ENCODE assay signal across 8 mouse cellular contexts in the genomic region with DNA sequence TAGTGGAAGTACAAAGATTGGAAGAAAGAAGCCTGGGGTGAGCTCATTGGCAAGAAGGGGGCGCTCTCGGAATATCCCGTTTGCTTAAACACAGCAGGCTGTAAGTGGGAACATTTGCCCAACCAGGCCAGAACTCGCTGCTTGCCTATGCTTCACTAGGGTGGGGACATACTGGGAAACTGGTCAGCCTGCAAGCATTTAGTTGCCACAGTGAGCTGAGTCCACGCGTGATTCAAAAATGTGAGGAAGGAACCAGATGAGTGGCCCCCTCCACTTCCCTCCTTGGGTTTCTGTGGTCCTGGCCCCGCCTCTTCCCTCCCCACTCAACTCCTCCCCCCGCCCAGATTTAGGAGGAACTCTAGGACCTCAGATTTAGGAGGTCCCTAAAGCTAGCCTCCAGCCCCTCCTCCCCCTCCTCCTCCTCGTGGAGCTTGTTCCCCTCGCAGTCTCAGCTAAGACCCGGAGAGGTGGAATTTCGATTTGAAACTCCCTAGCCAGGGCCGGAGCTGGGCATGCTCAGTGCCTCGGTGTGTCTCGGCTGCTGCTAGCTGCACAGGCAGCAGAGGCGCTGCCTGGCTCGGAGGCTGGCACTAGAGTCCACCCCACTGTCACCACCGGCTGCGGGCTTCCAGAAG. TPM values are rescaled to one million over a fixed set of nuclear protein-coding genes. Genes with fewer than 3 reads are reported as not detected.
DNase-seq lines count a peak whose midpoint lies in the region; ATAC-seq and TF ChIP-seq lines count a peak whose summit lies in the region.

TSS of gene Ptprr (plus strand) at position 369 of the 635 bp plus-strand sequence.

- H3K27me3 ChIP-seq in intestine, postnatal 0 days (replicated peaks; ENCODE audit: control insufficient read depth, insufficient read depth, low read length): no peaks in the 10 kb centered on the region; the same call in 1 of the 2 replicates

- TF ChIP-seq CTCF in intestine, postnatal 0 days (IDR thresholded peaks at IDR 0.05; ENCODE audit: low read depth): peak; percentile 61

- WGBS in intestine, postnatal 0 days: under 1% methylated on average over 19 of the region's 19 CpGs

- H3K9ac ChIP-seq in intestine, postnatal 0 days (ENCODE audit: low read depth, low read length): no peak within 1 kb of the TSS

- intact Hi-C loops in left cerebral cortex, postnatal 10 days (cut with DNase I): loop anchor here (5.0 kb wide), 1 partner anchor 179 kb away; no protein-coding TSS in a partner anchor

- no peaks in the 10 kb centered on the region for H3K9me3 ChIP-seq in intestine, postnatal 0 days (ENCODE audit: control insufficient read depth)

- peak within 1 kb of the TSS; percentile 34 for H3K4me3 ChIP-seq in intestine, postnatal 0 days (ENCODE audit: low read depth, low read length)

- H3K4me1 ChIP-seq in intestine, postnatal 0 days (replicated peaks; ENCODE audit: control insufficient read depth, insufficient read depth, low read length): peaks cover 6% of the 10 kb centered on the region; the same call in 1 of the 2 replicates

- no peaks in the 10 kb centered on the region for H3K36me3 ChIP-seq in intestine, postnatal 0 days (ENCODE audit: control insufficient read depth, insufficient read depth)

- DNase-seq in ZHBTc4 (ENCODE audit: low read depth, low spot score): peak; percentile 81
- DNase-seq in cerebellum, postnatal 10 days: peak; percentile 95 to 97
- peak; percentile 86 to 90 for DNase-seq in frontal cortex, postnatal 10 days (ENCODE audit: low spot score in 2 of 2)
- DNase-seq in left cerebral cortex, postnatal 10 days (ENCODE audit: extremely low spot score in 1 of 2, low spot score in 2 of 2): peak; percentile 86 to 89
- peak; percentile 88 for DNase-seq in right cerebral cortex, postnatal 25 days
- no peak for DNase-seq in natural killer cell, adult 2 months (ENCODE audit: low spot score in 2 of 2)

- no peak within 1 kb of the TSS for H3K27ac ChIP-seq in intestine, postnatal 0 days (ENCODE audit: low read depth, low read length)

- H3K4me2 ChIP-seq in intestine, postnatal 0 days (replicated peaks; ENCODE audit: low read depth): peak within 1 kb of the TSS; percentile 66

- peak; percentile 57 for ATAC-seq in intestine, postnatal 0 days
- ATAC-seq in megakaryocyte, adult 5-6 weeks (ENCODE audit: poor library complexity, severe bottlenecking): peak; percentile 69

RNA-seq across cellular contexts. Expression of gene Ptprr, which starts in this region (rescaled TPM):
- polyA plus RNA-seq in intestine, postnatal 0 days (2015; fragmentation: Nextera tagmentation; extraction: Ambion mirVana): 7.5 and 9.6 TPM in 2 replicates
- 10 to 100 TPM; 28.4 to 28.7 TPM for total RNA-seq in left cerebral cortex, postnatal 10 days (2021)
- 1.0 TPM in 1 of 2 replicates, not detected in the other for total RNA-seq in megakaryocyte, adult 5-6 weeks (2015)
- total RNA-seq in megakaryocyte, adult 5-6 weeks (2017): 0.08 TPM in 1 of 2 replicates, not detected in the other

Comparison
In these comparisons a context has a peak if more than half of its experiments do, and no peak if none do; other contexts are left out.
1. RNA of gene Ptprr (total RNA-seq): 28.4 to 28.7 TPM in left cerebral cortex, postnatal 10 days; 0.08 to 1.0 TPM in megakaryocyte, adult 5-6 weeks; every median in the first group is over 10 times any median in the second.
2. DNase-seq: peak in ZHBTc4 (single experiment), cerebellum, postnatal 10 days (2 of 2), frontal cortex, postnatal 10 days (2 of 2), left cerebral cortex, postnatal 10 days (2 of 2) and right cerebral cortex, postnatal 25 days (single experiment); none in natural killer cell, adult 2 months (0 of 2).